Mouse (Mus musculus) myocyte (in vitro differentiated cells): ENCODE data around the gene Ppp3r1.

Experiments
- E2F4 ChIP-seq: IDR thresholded peaks from one replicate; pipeline ENCODE4 v1.6.1; 2011; ENCODE audit warnings: mild to moderate bottlenecking, control low read depth, moderate library complexity; ENCODE audit not compliant: insufficient read depth
- POLR2A ChIP-seq: IDR thresholded peaks from one replicate; pipeline ENCODE4 v1.6.1; 2011; ENCODE audit warnings: low read depth, mild to moderate bottlenecking, control low read depth, moderate library complexity; ENCODE audit not compliant: insufficient read length
- POLR2AphosphoS2 ChIP-seq: IDR thresholded peaks from one replicate; pipeline ENCODE4 v1.6.1; 2011; ENCODE audit warnings: low read depth, control low read depth; ENCODE audit not compliant: insufficient read length
- USF1 ChIP-seq: IDR thresholded peaks from one replicate; pipeline ENCODE4 v1.6.1; 2011; ENCODE audit warnings: low read depth, mild to moderate bottlenecking, control low read depth, moderate library complexity

DNA sequence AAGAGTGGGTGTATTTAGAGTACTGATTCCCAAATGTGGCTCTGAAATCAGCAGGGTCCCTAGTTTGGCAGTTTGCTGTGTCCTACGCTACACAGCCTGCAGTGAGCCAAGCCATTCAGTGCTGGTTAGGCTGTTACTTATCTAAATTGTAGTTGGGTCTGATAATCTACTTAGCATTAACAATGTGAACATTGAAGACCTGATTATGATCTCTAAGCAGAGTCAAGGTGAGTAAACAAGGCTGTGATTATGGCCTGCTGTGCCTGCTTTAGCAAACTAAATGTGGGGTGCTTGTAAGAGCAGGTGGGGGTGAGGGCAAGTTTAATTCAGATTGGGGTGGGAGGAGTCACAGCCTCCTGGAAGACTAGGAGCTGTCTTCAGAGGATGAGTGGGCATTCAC, 4.9 kb downstream of the Ppp3r1 start:
- TF ChIP-seq POLR2A (no peak), POLR2AphosphoS2 (no peak), USF1 (no peak), E2F4 (no peak)
